Mouse (Mus musculus) layer of hippocampus, adult 8-10 months (tissue): ENCODE results near the gene Coq2. TPM values are rescaled to one million over a fixed set of nuclear protein-coding genes. Genes with fewer than 3 reads are reported as not detected.

Experiments
- DNase-seq, 2 experiments: peaks; one replicate each; pipeline ENCODE4 v3.0.0; 2022; ENCODE audit warnings: low spot score in 2 of 2
- total RNA-seq, 4 experiments: library from RNA; stranded (reverse); gene quantifications; 2 replicates each; pipeline ENCODE4 v1.2.4; 2022

The Coq2 gene
- 10 to 100 TPM; 77.6 to 88.5 (median 82.3) TPM for total RNA-seq

GRCm38 (mm10) chr5:100674711-100675376, at the start of gene Coq2:
TSS of gene Coq2 (minus strand) at chr5:100675140.
- DNase-seq: peak; percentile 50 to 66

GRCm38 (mm10) chr5:100719235-100720088, 44.5 kb upstream of the Coq2 start, which contains the start of gene Hpse:
TSS of gene Hpse (minus strand) at chr5:100719716.
- DNase-seq: no peak

- DNase-seq: no peak
These were observed 41.8 kb upstream of the Coq2 start for GRCm38 (mm10) chr5:100716762-100717161.

GRCm38 (mm10) chr5:100711219-100711618, 36.3 kb upstream of the Coq2 start:
- DNase-seq: no peak

- DNase-seq: no peak
These were observed 35.1 kb upstream of the Coq2 start for GRCm38 (mm10) chr5:100710012-100710411.

- no peak for DNase-seq
These were observed 34.1 kb upstream of the Coq2 start for GRCm38 (mm10) chr5:100709035-100709434.

GRCm38 (mm10) chr5:100706675-100707074, 31.7 kb upstream of the Coq2 start:
- no peak for DNase-seq

GRCm38 (mm10) chr5:100704272-100704671, 29.3 kb upstream of the Coq2 start:
- no peak for DNase-seq

- no peak for DNase-seq
These were observed 27.4 kb upstream of the Coq2 start for GRCm38 (mm10) chr5:100702325-100702724.

GRCm38 (mm10) chr5:100700861-100701620, 26.1 kb upstream of the Coq2 start:
- DNase-seq: no peak

- no peak for DNase-seq
These were observed 22.9 kb upstream of the Coq2 start for GRCm38 (mm10) chr5:100697886-100698285.

GRCm38 (mm10) chr5:100697398-100697797, 22.5 kb upstream of the Coq2 start:
- DNase-seq: no peak

- no peak for DNase-seq
These were observed 10.7 kb upstream of the Coq2 start for GRCm38 (mm10) chr5:100685631-100686030.

GRCm38 (mm10) chr5:100680542-100680933, 5.6 kb upstream of the Coq2 start:
- no peak for DNase-seq

GRCm38 (mm10) chr5:100679911-100680541, 5.1 kb upstream of the Coq2 start:
- DNase-seq: no peak

- peak; percentile 50 to 83 for DNase-seq
These were observed 1.0 kb downstream of the Coq2 start for GRCm38 (mm10) chr5:100673745-100674486.

- DNase-seq: no peak
These were observed 2.5 kb downstream of the Coq2 start for GRCm38 (mm10) chr5:100672403-100672802.

GRCm38 (mm10) chr5:100671897-100672296, 3.0 kb downstream of the Coq2 start:
- no peak for DNase-seq

- no peak for DNase-seq
These were observed 3.5 kb downstream of the Coq2 start for GRCm38 (mm10) chr5:100671398-100671797.

GRCm38 (mm10) chr5:100666965-100667364, 8.0 kb downstream of the Coq2 start:
- DNase-seq: no peak

- DNase-seq: no peak
These were observed 11.1 kb downstream of the Coq2 start for GRCm38 (mm10) chr5:100663854-100664253.
